Mouse (Mus musculus) neural tube, embryonic 11.5 days (tissue): ENCODE results near the gene Gm20388. TPM values are rescaled to one million over a fixed set of nuclear protein-coding genes. Genes with fewer than 3 reads are reported as not detected.

ENCODE experiments used
- ATAC-seq: fragments of 200-750 bp; cut with Nextera tagmentation; 2 replicates; pipeline ENCODE4 v1.8.0; 2017; ENCODE audit warnings: moderate number of reproducible peaks, mild to moderate bottlenecking, moderate TSS enrichment, moderate library complexity; ENCODE audit not compliant: insufficient read depth, low FRiP score, low TSS enrichment
- DNase-seq: peaks from one replicate; pipeline ENCODE4 v3.0.0-alpha.2; 2015; ENCODE audit warnings: low spot score
- H3K27ac ChIP-seq: fragments of 300-500 bp; sonication (generic); 2 replicates; pipeline ENCODE4 v1.5.1; 2014; ENCODE audit warnings: low read depth, mild to moderate bottlenecking, low read length
- H3K27me3 ChIP-seq: fragments of 300-500 bp; sonication (generic); 2 replicates; pipeline ENCODE4 v1.6.1; 2014; ENCODE audit warnings: mild to moderate bottlenecking, low read length, mixed read lengths; ENCODE audit not compliant: control insufficient read depth, insufficient read depth
- H3K36me3 ChIP-seq: fragments of 300-500 bp; sonication (generic); 2 replicates; pipeline ENCODE4 v1.6.1; 2014; ENCODE audit warnings: mild to moderate bottlenecking, low read length, moderate library complexity, mixed read lengths; ENCODE audit not compliant: control insufficient read depth, insufficient read depth
- H3K4me1 ChIP-seq: fragments of 300-500 bp; sonication (generic); 2 replicates; pipeline ENCODE4 v1.6.1; 2014; ENCODE audit warnings: low read length, mixed read lengths; ENCODE audit not compliant: control insufficient read depth, insufficient read depth
- H3K4me2 ChIP-seq: fragments of 300-500 bp; sonication (generic); 2 replicates; pipeline ENCODE4 v1.6.1; 2014; ENCODE audit warnings: low read depth, mild to moderate bottlenecking, moderate library complexity
- H3K4me3 ChIP-seq: fragments of 300-500 bp; sonication (generic); 2 replicates; pipeline ENCODE4 v1.5.1; 2014; ENCODE audit warnings: low read depth, low read length
- H3K9ac ChIP-seq: fragments of 300-500 bp; sonication (generic); 2 replicates; pipeline ENCODE4 v1.6.1; 2014; ENCODE audit warnings: mild to moderate bottlenecking, low read length
- H3K9me3 ChIP-seq: fragments of 300-500 bp; sonication (generic); 2 replicates; pipeline ENCODE4 v1.6.1; 2016; ENCODE audit warnings: low read length; ENCODE audit not compliant: control insufficient read depth
- WGBS: fragments of 180-500 bp; shearing (Covaris S2); extraction: QIAGEN DNeasy Blood & Tissue Kit; methylation state at CpG from one replicate; pipeline ENCODE4 v1.1.7; 2014; 5-methylcytosine and 5-hydroxymethylcytosine counted together
- polyA plus RNA-seq: library from polyadenylated mRNA; unstranded; fragments of >200 nt; fragmentation: Nextera tagmentation; extraction: Ambion mirVana; gene quantifications from 2 replicates; pipeline ENCODE4 v1.2.1, GENCODE M21; 2014

The Gm20388 gene
- polyA plus RNA-seq, 1 experiment from 2014 or later: not detected

- Histone ChIP-seq H3K9ac (no peak overlapping the region), H3K27me3 (peaks cover 29% of the 10 kb centered on the region), H3K36me3 (no peaks in the 10 kb centered on the region), H3K4me1 (no peaks in the 10 kb centered on the region; the same call in 1 of the 2 replicates), H3K9me3 (no peaks in the 10 kb centered on the region), H3K4me2 (no peak overlapping the region), H3K27ac (no peak overlapping the region), H3K4me3 (no peak overlapping the region)
- ATAC-seq (no peak), DNase-seq (no peak)
- 97% methylated on average over 4 of the region's 4 CpGs for WGBS
Observed at GRCm38 (mm10) chr8:123887163-123887562, 3976.5 kb downstream of the Gm20388 start.

- ATAC-seq: no peak
- Histone ChIP-seq H3K4me1 (no peaks in the 10 kb centered on the region; the same call in 1 of the 2 replicates), H3K9ac (no peak overlapping the region), H3K4me3 (no peak overlapping the region), H3K36me3 (no peaks in the 10 kb centered on the region), H3K27me3 (peaks cover 37% of the 10 kb centered on the region), H3K9me3 (no peaks in the 10 kb centered on the region), H3K4me2 (no peak overlapping the region), H3K27ac (no peak overlapping the region)
- WGBS: 90% methylated on average over 2 of the region's 2 CpGs
- DNase-seq: no peak
Observed at GRCm38 (mm10) chr8:123887956-123888355, 3977.3 kb downstream of the Gm20388 start.

GRCm38 (mm10) chr8:123889797-123890196, 3979.2 kb downstream of the Gm20388 start:
- Histone ChIP-seq H3K4me3 (no peak overlapping the region), H3K9ac (no peak overlapping the region), H3K9me3 (no peaks in the 10 kb centered on the region), H3K4me2 (no peak overlapping the region), H3K36me3 (no peaks in the 10 kb centered on the region), H3K27ac (no peak overlapping the region), H3K27me3 (peaks cover 51% of the 10 kb centered on the region), H3K4me1 (no peaks in the 10 kb centered on the region; the same call in 1 of the 2 replicates)
- no peak for ATAC-seq
- DNase-seq: no peak
- 62% methylated on average over 4 of the region's 4 CpGs for WGBS

- Histone ChIP-seq H3K27me3 (peaks cover 54% of the 10 kb centered on the region), H3K27ac (no peak overlapping the region), H3K4me1 (no peaks in the 10 kb centered on the region; the same call in 1 of the 2 replicates), H3K36me3 (no peaks in the 10 kb centered on the region), H3K4me2 (peak overlapping the region; percentile 43), H3K4me3 (peak overlapping the region; percentile 24; the same call in 1 of the 2 replicates), H3K9me3 (no peaks in the 10 kb centered on the region), H3K9ac (0 out of 2 replicates have a peak overlapping the region, but pooled peaks have one; percentile 1)
- DNase-seq: peak; percentile 75
- no peak for ATAC-seq
- under 1% methylated on average over 11 of the region's 11 CpGs for WGBS
Observed at GRCm38 (mm10) chr8:123891271-123891670, 3980.6 kb downstream of the Gm20388 start.

GRCm38 (mm10) chr8:123891883-123892585, 3981.4 kb downstream of the Gm20388 start:
- peak overlapping the region; percentile 43 for H3K4me2 ChIP-seq
- H3K9ac ChIP-seq: peak overlapping the region; percentile 0; the same call in 1 of the 2 replicates
- no peaks in the 10 kb centered on the region for H3K36me3 ChIP-seq
- ATAC-seq (no peak), DNase-seq (peak; percentile 40)
- peak overlapping the region; percentile 24 for H3K4me3 ChIP-seq
- WGBS: 2% methylated on average over 49 of the region's 49 CpGs
- H3K9me3 ChIP-seq: no peaks in the 10 kb centered on the region
- H3K4me1 ChIP-seq: no peaks in the 10 kb centered on the region; the same call in 1 of the 2 replicates
- H3K27ac ChIP-seq: no peak overlapping the region
- H3K27me3 ChIP-seq: peaks cover 54% of the 10 kb centered on the region

- Histone ChIP-seq H3K4me2 (peak overlapping the region; percentile 43), H3K9ac (no peak overlapping the region), H3K27me3 (peaks cover 54% of the 10 kb centered on the region), H3K4me3 (peak overlapping the region; percentile 24), H3K36me3 (no peaks in the 10 kb centered on the region), H3K4me1 (no peaks in the 10 kb centered on the region; the same call in 1 of the 2 replicates), H3K9me3 (no peaks in the 10 kb centered on the region), H3K27ac (no peak overlapping the region)
- no peak for ATAC-seq
- 12% methylated on average over 30 of the region's 30 CpGs for WGBS
- DNase-seq: no peak
Observed at GRCm38 (mm10) chr8:123892586-123893155, 3982.0 kb downstream of the Gm20388 start.

GRCm38 (mm10) chr8:123893413-123893812, 3982.8 kb downstream of the Gm20388 start:
- Histone ChIP-seq H3K27me3 (peaks cover 54% of the 10 kb centered on the region), H3K4me1 (no peaks in the 10 kb centered on the region; the same call in 1 of the 2 replicates), H3K9ac (no peak overlapping the region), H3K36me3 (no peaks in the 10 kb centered on the region), H3K27ac (no peak overlapping the region), H3K4me3 (no peak overlapping the region), H3K9me3 (no peaks in the 10 kb centered on the region), H3K4me2 (no peak overlapping the region)
- no peak for ATAC-seq
- WGBS: 79% methylated on average over 11 of the region's 11 CpGs
- no peak for DNase-seq

GRCm38 (mm10) chr8:123894502-123895097, 3984.0 kb downstream of the Gm20388 start, which contains the start of gene Acta1:
Acta1 (minus strand) TSS chr8:123894751.
- H3K9me3 ChIP-seq: no peaks in the 10 kb centered on the region
- DNase-seq (no peak), ATAC-seq (no peak)
- no peak within 1 kb of the TSS for H3K27ac ChIP-seq
- no peaks in the 10 kb centered on the region; the same call in 1 of the 2 replicates for H3K4me1 ChIP-seq
- peaks cover 54% of the 10 kb centered on the region for H3K27me3 ChIP-seq
- H3K4me2 ChIP-seq: no peak within 1 kb of the TSS
- H3K9ac ChIP-seq: no peak within 1 kb of the TSS
- no peak within 1 kb of the TSS for H3K4me3 ChIP-seq
- no peaks in the 10 kb centered on the region; the same call in 1 of the 2 replicates for H3K36me3 ChIP-seq
- 18% methylated on average over 15 of the region's 15 CpGs for WGBS
